Mouse (Mus musculus): ENCODE results near the gene Impg1. TPM values are rescaled to one million over a fixed set of nuclear protein-coding genes. Genes with fewer than 3 reads are reported as not detected.

Gene Impg1
- polyA plus RNA-seq, 1 experiment from 2014 or later, result not detected

DNA sequence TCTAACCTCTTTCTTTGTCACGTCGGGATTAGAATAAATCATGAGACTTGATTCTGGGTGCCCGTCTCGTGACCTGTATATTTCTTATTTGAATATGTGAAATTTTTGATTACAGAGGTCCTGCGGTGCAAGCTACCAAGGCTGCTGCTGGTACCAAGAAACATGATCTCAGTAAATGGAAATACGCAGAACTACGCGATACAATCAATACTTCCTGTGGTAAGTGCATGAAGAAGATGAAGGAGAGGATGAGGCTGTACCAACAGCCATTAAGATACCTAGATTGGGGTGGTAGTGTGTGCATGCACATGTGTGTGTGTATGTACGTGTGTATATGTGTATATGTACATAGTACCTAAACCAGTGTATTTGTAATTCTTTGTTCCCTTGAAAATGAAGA lies 166.2 kb downstream of the Impg1 start:
- no peaks in the 10 kb centered on the region for H3K27me3 ChIP-seq (ENCODE audit: low read depth, poor library complexity, severe bottlenecking)
- no peak overlapping the region for H3K4me3 ChIP-seq
- H3K4me1 ChIP-seq, result no peaks in the 10 kb centered on the region
- 94% methylated on average over 9 of the region's 9 CpGs for WGBS
- no peaks in the 10 kb centered on the region for H3K36me3 ChIP-seq
- no peak for DNase-seq (ENCODE audit: low spot score)
- no peak overlapping the region for H3K27ac ChIP-seq (replicated peaks)
- H3K9me3 ChIP-seq (replicated peaks), result no peaks in the 10 kb centered on the region

DNA sequence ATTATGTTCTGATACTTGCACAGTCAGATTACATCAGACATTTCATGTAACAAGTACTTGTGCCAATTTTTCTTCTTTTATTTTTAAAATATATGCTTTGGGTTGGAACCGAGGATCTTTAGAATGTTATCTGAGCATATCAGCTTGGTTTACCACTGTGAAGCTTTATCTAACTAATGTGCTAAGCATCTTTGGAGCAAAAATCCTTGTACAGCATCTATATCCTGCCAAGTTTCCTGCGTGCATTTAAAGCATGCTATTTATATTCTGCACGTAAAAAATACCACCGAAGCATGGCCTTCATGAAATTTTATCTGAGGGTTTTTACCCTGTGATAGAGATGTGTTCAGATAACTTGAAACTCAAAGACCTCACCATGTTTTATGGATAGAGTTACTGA lies 169.2 kb downstream of the Impg1 start:
- no peaks in the 10 kb centered on the region for H3K4me1 ChIP-seq
- no peak overlapping the region for H3K27ac ChIP-seq (replicated peaks)
- H3K4me3 ChIP-seq, result no peak overlapping the region
- WGBS, result 84% methylated on average over 4 of the region's 4 CpGs
- DNase-seq (ENCODE audit: low spot score), result no peak
- no peaks in the 10 kb centered on the region for H3K36me3 ChIP-seq
- peaks cover 5% of the 10 kb centered on the region; the same call in 1 of the 2 replicates for H3K9me3 ChIP-seq (replicated peaks)
- H3K27me3 ChIP-seq (ENCODE audit: low read depth, poor library complexity, severe bottlenecking), result no peaks in the 10 kb centered on the region

DNA sequence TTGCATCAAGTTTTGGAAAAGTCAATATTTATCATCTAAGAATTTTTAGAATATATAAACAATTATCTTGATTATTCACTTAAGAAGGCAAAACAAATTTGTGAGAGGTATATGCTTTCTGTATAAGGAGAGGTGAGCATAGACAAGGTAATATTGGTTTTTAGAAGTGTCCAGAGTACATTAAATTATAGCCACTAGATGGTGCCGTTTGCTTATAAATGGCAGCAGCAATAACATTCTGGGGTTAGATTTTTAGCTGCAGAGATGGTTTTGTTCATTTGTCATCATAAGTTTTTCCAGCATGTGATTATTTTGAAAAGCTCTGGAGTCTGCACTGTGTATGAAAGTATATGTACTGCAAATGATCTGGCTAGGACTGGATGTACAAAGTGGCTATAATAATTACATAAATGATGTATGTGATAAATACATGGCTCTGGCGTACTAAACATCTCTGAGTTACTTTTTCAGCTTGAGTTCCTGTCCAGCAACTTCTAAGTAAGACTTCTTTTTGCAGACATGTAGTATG lies 172.2 kb downstream of the Impg1 start:
- H3K27me3 ChIP-seq (ENCODE audit: low read depth, poor library complexity, severe bottlenecking), result no peaks in the 10 kb centered on the region
- no peak for DNase-seq (ENCODE audit: low spot score)
- H3K4me3 ChIP-seq, result no peak overlapping the region
- 59% methylated on average over 2 of the region's 2 CpGs for WGBS
- no peaks in the 10 kb centered on the region for H3K4me1 ChIP-seq
- H3K9me3 ChIP-seq (replicated peaks), result peaks cover 5% of the 10 kb centered on the region; the same call in 1 of the 2 replicates
- no peaks in the 10 kb centered on the region for H3K36me3 ChIP-seq
- H3K27ac ChIP-seq (replicated peaks), result no peak overlapping the region

DNA sequence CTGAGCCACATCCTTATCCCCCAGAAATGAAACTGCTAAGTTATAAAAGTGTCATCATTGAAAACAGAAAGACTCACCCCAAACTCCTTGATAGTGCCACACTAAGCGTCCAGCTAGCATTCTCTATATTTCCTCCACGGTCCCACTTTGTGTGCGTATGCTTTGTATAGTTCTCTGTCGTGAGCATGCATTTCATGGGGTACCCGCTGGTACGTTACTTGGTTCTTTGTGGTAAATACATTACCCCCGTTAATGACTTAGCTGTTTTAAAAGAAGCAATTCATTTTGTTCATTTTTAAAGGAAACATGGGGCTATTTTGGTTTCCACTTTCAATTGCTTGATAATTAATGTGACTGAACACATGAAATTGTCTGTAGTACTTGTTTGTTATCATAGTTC lies 178.4 kb downstream of the Impg1 start:
- no peak for DNase-seq (ENCODE audit: low spot score)
- no peaks in the 10 kb centered on the region for H3K4me1 ChIP-seq
- H3K27ac ChIP-seq (replicated peaks), result no peak overlapping the region
- H3K36me3 ChIP-seq, result peaks cover 4% of the 10 kb centered on the region; the same call in 1 of the 2 replicates
- H3K4me3 ChIP-seq, result no peak overlapping the region
- H3K27me3 ChIP-seq (ENCODE audit: low read depth, poor library complexity, severe bottlenecking), result no peaks in the 10 kb centered on the region
- WGBS, result 95% methylated on average over 7 of the region's 7 CpGs
- peaks cover 3% of the 10 kb centered on the region; the same call in 1 of the 2 replicates for H3K9me3 ChIP-seq (replicated peaks)

DNA sequence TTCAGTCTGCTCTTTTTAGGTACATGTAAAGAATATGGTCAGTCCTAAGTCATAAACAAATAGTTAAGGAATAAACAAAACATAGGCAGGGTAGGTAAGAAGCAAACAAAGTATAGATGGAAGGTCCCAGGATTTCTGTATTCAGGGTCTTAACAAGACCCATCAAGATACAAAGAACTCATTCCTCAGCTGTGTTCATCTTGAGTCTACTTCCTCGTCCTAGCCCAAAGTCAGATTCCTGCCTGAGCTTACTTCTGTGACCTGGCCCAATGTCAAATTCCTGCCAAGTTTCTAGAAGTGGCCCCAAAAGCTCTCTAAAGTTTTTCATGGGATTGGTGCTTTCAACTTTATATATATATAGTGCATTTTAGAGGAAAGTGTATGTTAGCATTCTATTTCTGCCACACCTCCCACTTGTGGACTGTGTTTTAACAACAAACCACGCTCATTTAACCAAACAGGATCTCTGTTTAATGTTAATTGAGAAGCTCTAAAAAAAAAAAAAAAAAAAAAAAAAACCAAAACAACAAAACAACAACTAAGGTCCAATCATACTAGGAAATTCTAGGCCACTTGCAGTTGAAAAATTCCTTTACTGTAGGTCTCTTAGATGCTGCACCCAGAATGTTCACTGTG lies 180.6 kb downstream of the Impg1 start:
- DNase-seq (ENCODE audit: low spot score), result no peak
- Histone ChIP-seq H3K27me3 (ENCODE audit: low read depth, poor library complexity, severe bottlenecking) (no peaks in the 10 kb centered on the region), H3K4me3 (no peak overlapping the region), H3K4me1 (no peaks in the 10 kb centered on the region), H3K9me3 (replicated peaks) (0 out of 2 replicates have a peak, but pooled peaks cover 3% of the 10 kb centered on the region), H3K36me3 (peaks cover 4% of the 10 kb centered on the region; the same call in 1 of the 2 replicates), H3K27ac (replicated peaks) (no peak overlapping the region)
- WGBS, result 84% methylated on average over 2 of the region's 2 CpGs

DNA sequence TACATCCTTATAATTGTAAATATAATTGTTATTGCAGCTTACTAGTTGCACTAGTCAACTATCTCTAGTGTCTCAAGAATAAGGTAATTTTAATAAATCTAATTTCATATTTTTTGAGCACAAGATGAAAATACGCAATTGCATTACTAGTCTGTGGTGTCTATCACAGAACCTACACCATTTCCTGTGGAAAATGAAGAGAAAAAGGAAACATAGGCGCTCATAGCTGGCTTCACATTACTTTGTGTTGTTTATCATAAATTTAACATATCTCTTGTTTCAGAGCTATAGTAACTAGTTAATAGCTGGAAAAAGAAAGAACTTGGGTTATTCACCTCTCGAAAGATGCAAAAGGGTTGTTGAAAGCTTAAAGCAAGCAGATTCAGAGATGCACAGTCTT lies 182.9 kb downstream of the Impg1 start:
- Histone ChIP-seq H3K9me3 (replicated peaks) (0 out of 2 replicates have a peak, but pooled peaks cover 3% of the 10 kb centered on the region), H3K4me3 (no peak overlapping the region), H3K27ac (replicated peaks) (no peak overlapping the region), H3K4me1 (0 out of 2 replicates have a peak, but pooled peaks cover 4% of the 10 kb centered on the region), H3K36me3 (peaks cover 4% of the 10 kb centered on the region; the same call in 1 of the 2 replicates), H3K27me3 (ENCODE audit: low read depth, poor library complexity, severe bottlenecking) (no peaks in the 10 kb centered on the region)
- DNase-seq (ENCODE audit: low spot score), result no peak
- WGBS, result 93% methylated on average over 3 of the region's 3 CpGs

DNA sequence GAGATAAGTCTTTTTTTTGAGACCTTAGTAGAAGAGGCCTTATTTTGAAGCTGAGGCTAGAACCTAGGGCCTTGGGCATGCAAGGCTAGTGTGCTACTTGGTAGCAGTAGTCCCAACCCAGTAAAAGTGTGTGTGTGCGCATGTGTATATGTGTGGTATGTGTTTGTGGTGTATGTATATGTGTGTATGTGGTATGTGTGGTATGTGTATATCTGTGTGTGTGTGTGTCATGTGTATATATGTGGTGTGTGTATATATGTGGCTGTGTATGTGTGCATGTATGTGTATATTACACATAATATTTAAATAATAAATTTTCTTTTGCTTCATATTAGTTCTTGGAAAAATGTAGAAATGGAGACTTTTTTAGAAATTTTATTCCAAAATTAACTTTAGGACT lies 184.6 kb downstream of the Impg1 start:
- Histone ChIP-seq H3K4me3 (no peak overlapping the region), H3K27ac (replicated peaks) (no peak overlapping the region), H3K4me1 (peaks cover 10% of the 10 kb centered on the region), H3K36me3 (peaks cover 4% of the 10 kb centered on the region; the same call in 1 of the 2 replicates), H3K27me3 (ENCODE audit: low read depth, poor library complexity, severe bottlenecking) (no peaks in the 10 kb centered on the region), H3K9me3 (replicated peaks) (0 out of 2 replicates have a peak, but pooled peaks cover 3% of the 10 kb centered on the region)
- DNase-seq (ENCODE audit: low spot score), result no peak
- 93% methylated on average over 1 of the region's 1 CpGs for WGBS

DNA sequence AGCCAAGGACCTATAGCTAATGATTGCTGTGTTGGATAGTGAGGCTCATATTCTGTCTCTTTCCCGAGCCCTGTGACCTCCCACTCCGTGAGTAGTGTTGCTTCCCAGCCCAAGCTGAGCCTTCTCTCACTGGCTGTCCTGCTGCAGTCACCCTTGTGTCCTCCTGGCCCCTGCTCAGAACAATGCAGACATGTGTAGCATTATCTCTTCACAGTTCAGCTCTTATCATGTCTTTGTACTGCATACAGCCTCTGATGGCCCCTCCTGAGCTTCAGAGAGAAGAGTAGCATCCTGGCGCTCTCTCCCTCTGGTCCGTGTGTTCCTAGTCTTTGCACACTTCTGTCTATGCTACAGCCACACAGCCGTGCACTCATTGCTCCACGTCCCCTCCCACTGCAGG lies 187.5 kb downstream of the Impg1 start:
- Histone ChIP-seq H3K27me3 (ENCODE audit: low read depth, poor library complexity, severe bottlenecking) (no peaks in the 10 kb centered on the region), H3K36me3 (no peaks in the 10 kb centered on the region), H3K4me3 (no peak overlapping the region), H3K9me3 (replicated peaks) (no peaks in the 10 kb centered on the region), H3K27ac (replicated peaks) (no peak overlapping the region), H3K4me1 (peaks cover 10% of the 10 kb centered on the region)
- no peak for DNase-seq (ENCODE audit: low spot score)
- 82% methylated on average over 6 of the region's 6 CpGs for WGBS

DNA sequence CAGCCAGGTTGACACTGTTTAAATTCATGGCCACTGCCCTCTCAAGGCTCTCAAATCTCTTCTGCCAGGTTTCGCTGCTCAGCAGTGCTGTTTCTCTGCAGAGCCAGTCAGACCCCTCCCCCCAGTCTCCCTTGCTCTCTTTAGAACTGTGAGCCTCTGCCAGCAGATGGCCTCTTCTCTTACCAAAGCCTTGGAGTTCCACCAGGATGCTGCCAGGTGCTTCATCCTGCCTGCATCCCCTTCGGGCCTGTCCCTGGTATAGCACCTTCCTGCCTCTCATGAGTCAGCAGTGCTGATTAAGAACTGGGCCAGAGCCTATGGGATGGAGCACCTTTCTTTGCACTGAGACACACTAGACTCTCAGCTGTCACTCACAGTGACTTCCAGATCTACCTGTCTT lies 188.1 kb downstream of the Impg1 start:
- Histone ChIP-seq H3K9me3 (replicated peaks) (no peaks in the 10 kb centered on the region), H3K4me1 (peaks cover 10% of the 10 kb centered on the region), H3K4me3 (no peak overlapping the region), H3K27ac (replicated peaks) (no peak overlapping the region), H3K36me3 (no peaks in the 10 kb centered on the region), H3K27me3 (ENCODE audit: low read depth, poor library complexity, severe bottlenecking) (no peaks in the 10 kb centered on the region)
- 54% methylated on average over 2 of the region's 2 CpGs for WGBS
- no peak for DNase-seq (ENCODE audit: low spot score)

DNA sequence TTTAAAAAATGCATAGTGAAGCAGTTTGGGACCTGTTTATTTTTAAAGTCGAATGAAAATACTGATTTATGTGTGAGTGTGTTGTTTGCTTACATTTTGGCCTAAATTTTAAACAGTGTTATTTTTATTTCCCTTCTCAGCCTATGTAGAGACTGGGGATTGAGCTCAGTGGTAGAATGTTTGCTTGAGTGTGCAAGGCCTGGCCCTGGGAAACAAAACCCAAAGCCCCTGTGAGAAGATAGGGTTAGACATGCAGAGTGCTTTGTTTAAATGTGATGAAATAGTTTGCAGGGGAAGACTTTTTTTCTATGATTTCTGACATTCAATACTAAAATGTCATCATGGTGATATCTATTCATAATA lies 189.5 kb downstream of the Impg1 start:
- no peaks in the 10 kb centered on the region for H3K9me3 ChIP-seq (replicated peaks)
- no peaks in the 10 kb centered on the region for H3K27me3 ChIP-seq (ENCODE audit: low read depth, poor library complexity, severe bottlenecking)
- no peak overlapping the region for H3K27ac ChIP-seq (replicated peaks)
- DNase-seq (ENCODE audit: low spot score), result no peak
- no peaks in the 10 kb centered on the region for H3K36me3 ChIP-seq
- peaks cover 10% of the 10 kb centered on the region for H3K4me1 ChIP-seq
- no peak overlapping the region for H3K4me3 ChIP-seq
- 93% methylated on average over 1 of the region's 1 CpGs for WGBS

DNA sequence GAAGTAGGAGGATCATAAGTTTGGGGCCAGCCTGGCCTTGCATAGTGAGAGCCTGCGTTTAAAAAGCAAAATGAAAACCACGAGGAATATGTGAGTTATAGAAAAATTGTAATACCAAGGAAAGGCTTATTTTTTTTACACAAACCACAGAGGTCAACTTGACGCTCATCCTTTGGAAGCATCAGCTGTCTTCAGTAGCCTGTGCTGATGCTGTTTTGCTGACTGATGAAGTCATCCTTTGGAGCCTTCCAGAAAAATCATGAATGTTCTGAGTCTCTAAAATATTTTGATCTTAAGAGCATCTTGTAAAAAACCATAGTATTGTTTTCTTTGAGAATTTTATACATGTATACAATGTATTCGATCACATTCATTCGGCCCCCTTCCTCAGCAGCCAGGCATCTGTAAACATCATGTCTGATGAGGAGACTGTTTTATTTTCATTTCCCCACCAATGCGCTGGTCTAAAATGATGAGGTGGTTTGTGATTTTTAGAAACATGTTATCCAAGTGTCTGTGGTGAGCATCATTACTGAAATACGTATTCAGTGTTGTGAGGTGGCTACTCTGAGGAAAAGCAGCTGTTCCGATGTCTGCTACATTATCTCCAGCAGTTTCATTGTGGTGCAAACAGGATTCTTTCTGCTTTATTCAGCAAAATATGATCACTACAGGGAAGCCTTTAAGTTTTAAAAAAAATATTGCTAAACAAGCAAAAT lies 190.1 kb downstream of the Impg1 start:
- DNase-seq (ENCODE audit: low spot score), result no peak
- no peaks in the 10 kb centered on the region for H3K9me3 ChIP-seq (replicated peaks)
- no peak overlapping the region for H3K4me3 ChIP-seq
- H3K36me3 ChIP-seq, result no peaks in the 10 kb centered on the region
- 95% methylated on average over 8 of the region's 8 CpGs for WGBS
- H3K4me1 ChIP-seq, result peaks cover 10% of the 10 kb centered on the region
- H3K27ac ChIP-seq (replicated peaks), result no peak overlapping the region
- no peaks in the 10 kb centered on the region for H3K27me3 ChIP-seq (ENCODE audit: low read depth, poor library complexity, severe bottlenecking)

DNA sequence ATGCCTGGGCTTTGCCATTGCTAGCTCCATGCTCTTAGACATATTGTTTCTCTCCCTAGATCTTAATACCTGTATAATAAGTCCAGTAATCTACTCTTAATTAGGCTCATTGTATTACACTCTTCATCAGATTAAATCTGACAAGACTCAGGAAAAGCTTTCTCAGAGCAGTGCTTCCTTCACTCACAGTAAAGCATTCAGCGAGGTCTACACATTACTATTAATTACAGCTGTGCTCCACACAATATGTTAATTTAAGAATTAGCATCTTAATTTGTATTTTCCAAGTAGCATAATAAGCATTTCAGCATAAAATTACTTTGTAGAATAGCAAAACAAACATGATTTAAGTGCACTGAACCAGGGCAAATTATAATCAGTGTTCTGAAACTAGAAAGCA lies 192.3 kb downstream of the Impg1 start:
- Histone ChIP-seq H3K36me3 (no peaks in the 10 kb centered on the region), H3K4me1 (peaks cover 9% of the 10 kb centered on the region), H3K27me3 (ENCODE audit: low read depth, poor library complexity, severe bottlenecking) (no peaks in the 10 kb centered on the region), H3K9me3 (replicated peaks) (no peaks in the 10 kb centered on the region), H3K4me3 (no peak overlapping the region), H3K27ac (replicated peaks) (no peak overlapping the region)
- WGBS, result 78% methylated on average over 1 of the region's 1 CpGs
- no peak for DNase-seq (ENCODE audit: low spot score)

DNA sequence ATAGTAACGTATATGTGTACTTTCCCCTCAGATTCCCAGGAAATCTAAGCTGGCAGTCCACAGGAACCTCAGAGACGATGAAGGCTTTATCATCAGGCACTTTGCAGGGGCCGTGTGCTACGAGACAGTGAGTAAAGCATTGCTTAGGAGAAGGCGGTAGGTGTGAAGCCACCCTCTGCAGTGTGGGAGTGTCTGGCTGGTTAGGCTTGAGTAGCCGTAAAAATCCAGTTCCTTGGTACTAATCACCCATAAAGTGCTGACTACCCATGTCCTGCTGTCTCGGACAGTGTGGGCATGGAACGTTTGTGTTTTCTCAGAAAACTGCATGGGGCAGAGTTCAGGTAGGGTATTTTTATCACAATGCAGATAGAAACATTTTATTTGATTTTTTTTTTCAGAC lies 195.7 kb downstream of the Impg1 start:
- Histone ChIP-seq H3K27ac (replicated peaks) (no peak overlapping the region), H3K4me1 (no peaks in the 10 kb centered on the region), H3K9me3 (replicated peaks) (no peaks in the 10 kb centered on the region), H3K36me3 (no peaks in the 10 kb centered on the region), H3K4me3 (no peak overlapping the region), H3K27me3 (ENCODE audit: low read depth, poor library complexity, severe bottlenecking) (no peaks in the 10 kb centered on the region)
- DNase-seq (ENCODE audit: low spot score), result no peak
- WGBS, result 81% methylated on average over 8 of the region's 8 CpGs

Data from midbrain, embryonic 10.5 days (tissue).